Mouse (Mus musculus): ENCODE results near the gene Pes1.

GRCm38 (mm10) chr11:3989748-3990147 lies 26.0 kb downstream of the Pes1 start:
- TF ChIP-seq CTCF (IDR thresholded peaks at IDR 0.05; ENCODE audit: insufficient read depth, low read depth, low read length) (no peak), POLR2A (IDR thresholded peaks at IDR 0.05; ENCODE audit: insufficient read depth, low read depth, low read length) (no peak)

Measured in olfactory bulb, adult 2 months (tissue).